8 mouse cellular contexts compared by ENCODE assay signal in genomic region chr2:90939750-90940149, GRCm38 (mm10). TPM values are rescaled to one million over a fixed set of nuclear protein-coding genes. Genes with fewer than 3 reads are reported as not detected.
DNase-seq lines count a peak whose midpoint lies in the region; ATAC-seq and TF ChIP-seq lines count a peak whose summit lies in the region.

No protein-coding gene starts in this region.

- no peak overlapping the region for H3K27ac ChIP-seq in thymus, adult 2 months (ENCODE audit: control insufficient read depth, insufficient read depth, low read length)
- H3K27ac ChIP-seq in hindbrain, postnatal 0 days: peak overlapping the region; percentile 95

- H3K4me3 ChIP-seq in thymus, adult 2 months (ENCODE audit: control insufficient read depth, insufficient read depth, low read length): peak overlapping the region; percentile 37
- peak overlapping the region; percentile 99 for H3K4me3 ChIP-seq in hindbrain, postnatal 0 days (ENCODE audit: low read length)

- peak overlapping the region; percentile 79 for H3K4me2 ChIP-seq in hindbrain, postnatal 0 days (ENCODE audit: low read depth, low read length)

- TF ChIP-seq POLR2A in thymus, adult 2 months (IDR thresholded peaks at IDR 0.05; ENCODE audit: control insufficient read depth, extremely low read depth, insufficient read depth, low read length, poor library complexity): no peak

- H3K4me1 ChIP-seq in thymus, adult 2 months (replicated peaks; ENCODE audit: control insufficient read depth, insufficient read depth, low read length): peaks cover 8% of the 10 kb centered on the region; the same call in 1 of the 2 replicates
- H3K4me1 ChIP-seq in hindbrain, postnatal 0 days (ENCODE audit: insufficient read depth, low read length): peaks cover 14% of the 10 kb centered on the region

- H3K9me3 ChIP-seq in hindbrain, postnatal 0 days (ENCODE audit: low read length): no peaks in the 10 kb centered on the region

- H3K9ac ChIP-seq in hindbrain, postnatal 0 days (replicated peaks; ENCODE audit: low read length): peak overlapping the region; percentile 97

- WGBS in thymus, adult 2 months: 45% methylated on average over 8 of the region's 8 CpGs
- 40% methylated on average over 8 of the region's 8 CpGs for WGBS in hindbrain, postnatal 0 days

- peak; percentile 65 for DNase-seq in cerebellum, adult 9-10 months
- DNase-seq in cerebellum, adult 9-11 months: no peak
- DNase-seq in thymus, adult 2 months: no peak
- DNase-seq in thymus, postnatal 36 days: no peak
- peak; percentile 49 for DNase-seq in hindbrain, postnatal 0 days (ENCODE audit: low spot score)
- no peak for DNase-seq in ovary, adult 18-20 months (ENCODE audit: low spot score)
- DNase-seq in thymus, adult 18-20 months: no peak

- no peaks in the 10 kb centered on the region for H3K27me3 ChIP-seq in thymus, adult 2 months (ENCODE audit: control insufficient read depth, insufficient read depth, low read length)
- H3K27me3 ChIP-seq in hindbrain, postnatal 0 days (ENCODE audit: insufficient read depth, low read length): no peaks in the 10 kb centered on the region

- H3K36me3 ChIP-seq in thymus, adult 2 months (ENCODE audit: control insufficient read depth, insufficient read depth, low read length): no peaks in the 10 kb centered on the region
- no peaks in the 10 kb centered on the region for H3K36me3 ChIP-seq in hindbrain, postnatal 0 days (ENCODE audit: insufficient read depth, low read length)

- TF ChIP-seq CTCF in thymus, adult 2 months (IDR thresholded peaks at IDR 0.05; ENCODE audit: borderline replicate concordance, control insufficient read depth, extremely low read depth, insufficient read depth, low read length, poor library complexity): no peak
- no peak for TF ChIP-seq CTCF in hindbrain, postnatal 0 days (IDR thresholded peaks at IDR 0.05; ENCODE audit: low read depth)

- peak; percentile 43 for ATAC-seq in hindbrain, postnatal 0 days
- peak; percentile 56 for ATAC-seq in megakaryocyte progenitor cell, adult 5-6 weeks (replicated peaks; ENCODE audit: poor library complexity)

RNA-seq across cellular contexts. Expression of gene Celf1, which starts 0.4 kb away (rescaled TPM):
- 92.7 and 96.2 TPM in 2 replicates for polyA plus RNA-seq in thymus, adult 2 months (2012; rRNA removed)
- 67.0 and 68.6 TPM in 2 replicates for total RNA-seq in hindbrain, postnatal 0 days (2014; rRNA removed)
- 59.6 and 63.1 TPM in 2 replicates for polyA plus RNA-seq in hindbrain, postnatal 0 days (2015; fragmentation: Nextera tagmentation; extraction: Ambion mirVana)
- 34.0 and 42.8 TPM in 2 replicates for total RNA-seq in megakaryocyte progenitor cell, adult 5-6 weeks (2015)
- total RNA-seq in megakaryocyte progenitor cell, adult 5-6 weeks (2017): 23.7 and 37.6 TPM in 2 replicates

RNA-seq across cellular contexts. Expression of gene Ndufs3, which starts 35.1 kb away (rescaled TPM):
- 133 and 163 TPM in 2 replicates for polyA plus RNA-seq in thymus, adult 2 months (2012; rRNA removed)
- total RNA-seq in hindbrain, postnatal 0 days (2014; rRNA removed): 186 TPM in 2 replicates
- polyA plus RNA-seq in hindbrain, postnatal 0 days (2015; fragmentation: Nextera tagmentation; extraction: Ambion mirVana): 271 and 274 TPM in 2 replicates
- 156 and 172 TPM in 2 replicates for total RNA-seq in megakaryocyte progenitor cell, adult 5-6 weeks (2015)
- total RNA-seq in megakaryocyte progenitor cell, adult 5-6 weeks (2017): 68.0 and 89.2 TPM in 2 replicates

RNA-seq across cellular contexts. Expression of gene Kbtbd4, which starts 35.2 kb away (rescaled TPM):
- polyA plus RNA-seq in thymus, adult 2 months (2012; rRNA removed): 26.9 and 29.1 TPM in 2 replicates
- total RNA-seq in hindbrain, postnatal 0 days (2014; rRNA removed): 43.1 and 43.6 TPM in 2 replicates
- polyA plus RNA-seq in hindbrain, postnatal 0 days (2015; fragmentation: Nextera tagmentation; extraction: Ambion mirVana): 46.7 and 49.5 TPM in 2 replicates
- total RNA-seq in megakaryocyte progenitor cell, adult 5-6 weeks (2015): 10.0 and 16.4 TPM in 2 replicates
- total RNA-seq in megakaryocyte progenitor cell, adult 5-6 weeks (2017): 15.1 and 17.6 TPM in 2 replicates

RNA-seq across cellular contexts. Expression of gene C1qtnf4, which starts 54.1 kb away (rescaled TPM):
- polyA plus RNA-seq in thymus, adult 2 months (2012; rRNA removed): 2.5 and 4.9 TPM in 2 replicates
- 552 and 661 TPM in 2 replicates for total RNA-seq in hindbrain, postnatal 0 days (2014; rRNA removed)
- 228 and 230 TPM in 2 replicates for polyA plus RNA-seq in hindbrain, postnatal 0 days (2015; fragmentation: Nextera tagmentation; extraction: Ambion mirVana)
- total RNA-seq in megakaryocyte progenitor cell, adult 5-6 weeks (2015): not detected in 2 replicates
- total RNA-seq in megakaryocyte progenitor cell, adult 5-6 weeks (2017): not detected in 2 replicates

Comparison
In these comparisons a context has a peak if more than half of its experiments do, and no peak if none do; other contexts are left out.
1. DNase-seq: peak in cerebellum, adult 9-10 months (single experiment) and hindbrain, postnatal 0 days (single experiment); none in cerebellum, adult 9-11 months (single experiment), thymus, adult 2 months (single experiment), thymus, postnatal 36 days (0 of 2), ovary, adult 18-20 months (single experiment) and thymus, adult 18-20 months (0 of 2).